Mouse (Mus musculus) myocyte (in vitro differentiated cells): ENCODE results near the gene Rapgef4. TPM values are rescaled to one million over a fixed set of nuclear protein-coding genes. Genes with fewer than 3 reads are reported as not detected.

ENCODE experiments used
- H3K27me3 ChIP-seq: one replicate; pipeline ENCODE4 v1.6.1; 2011; ENCODE audit not compliant: control insufficient read depth, insufficient read depth, insufficient read length
- H3K36me3 ChIP-seq: one replicate; pipeline ENCODE4 v1.6.1; 2011; ENCODE audit not compliant: control insufficient read depth, insufficient read depth
- H3K4me2 ChIP-seq: one replicate; pipeline ENCODE4 v1.6.1; 2011; ENCODE audit warnings: low read depth, control low read depth
- H3K4me3 ChIP-seq: one replicate; pipeline ENCODE4 v1.5.1; 2011; ENCODE audit warnings: mild to moderate bottlenecking, control low read depth, moderate library complexity
- H3K79me2 ChIP-seq: one replicate; pipeline ENCODE4 v1.6.1; 2011; ENCODE audit not compliant: control insufficient read depth, insufficient read depth
- H3ac ChIP-seq: one replicate; pipeline ENCODE4 v1.6.1; 2011; ENCODE audit not compliant: control insufficient read depth, insufficient read length
- CEBPB ChIP-seq: IDR thresholded peaks from 2 replicates; pipeline ENCODE4 v1.6.1; 2011; ENCODE audit warnings: mild to moderate bottlenecking, moderate library complexity; ENCODE audit not compliant: poor library complexity, insufficient read depth, severe bottlenecking
- E2F4 ChIP-seq: IDR thresholded peaks from one replicate; pipeline ENCODE4 v1.6.1; 2011; ENCODE audit warnings: mild to moderate bottlenecking, control low read depth, moderate library complexity; ENCODE audit not compliant: insufficient read depth
- MAX ChIP-seq: IDR thresholded peaks from one replicate; pipeline ENCODE4 v1.6.1; 2011; ENCODE audit warnings: low read depth, mild to moderate bottlenecking, control low read depth
- MYOD1 ChIP-seq, 3 experiments: IDR thresholded peaks; one replicate each; pipeline ENCODE4 v1.6.1; 2011; ENCODE audit warnings: control low read depth in 2 of 3, low read depth in 2 of 3, mild to moderate bottlenecking in 2 of 3, moderate library complexity in 1 of 3; ENCODE audit not compliant: insufficient read length in 2 of 3, control insufficient read depth in 1 of 3
- MYOG ChIP-seq, 3 experiments: IDR thresholded peaks; one replicate each; pipeline ENCODE4 v1.6.1; 2011; ENCODE audit warnings: control low read depth in 2 of 3, low read depth in 2 of 3, mild to moderate bottlenecking in 2 of 3; ENCODE audit not compliant: insufficient read length in 2 of 3, control insufficient read depth in 1 of 3, insufficient read depth in 1 of 3
- POLR2A ChIP-seq: IDR thresholded peaks from one replicate; pipeline ENCODE4 v1.6.1; 2011; ENCODE audit warnings: low read depth, mild to moderate bottlenecking, control low read depth, moderate library complexity; ENCODE audit not compliant: insufficient read length
- POLR2AphosphoS2 ChIP-seq: IDR thresholded peaks from one replicate; pipeline ENCODE4 v1.6.1; 2011; ENCODE audit warnings: low read depth, control low read depth; ENCODE audit not compliant: insufficient read length
- REST ChIP-seq: IDR thresholded peaks from one replicate; pipeline ENCODE4 v1.6.1; 2011; ENCODE audit warnings: mild to moderate bottlenecking, control low read depth, moderate library complexity; ENCODE audit not compliant: insufficient read depth, insufficient read length
- SRF ChIP-seq: IDR thresholded peaks from one replicate; pipeline ENCODE4 v1.6.1; 2011; ENCODE audit warnings: low read depth; ENCODE audit not compliant: control insufficient read depth, insufficient read length
- TCF12 ChIP-seq: IDR thresholded peaks from one replicate; pipeline ENCODE4 v1.6.1; 2011; ENCODE audit warnings: mild to moderate bottlenecking, control low read depth; ENCODE audit not compliant: poor library complexity, insufficient read depth, severe bottlenecking
- TCF3 ChIP-seq: IDR thresholded peaks from one replicate; pipeline ENCODE4 v1.6.1; 2011; ENCODE audit warnings: low read depth, control low read depth; ENCODE audit not compliant: insufficient read length
- USF1 ChIP-seq: IDR thresholded peaks from one replicate; pipeline ENCODE4 v1.6.1; 2011; ENCODE audit warnings: low read depth, mild to moderate bottlenecking, control low read depth, moderate library complexity
- polyA plus RNA-seq: library from polyadenylated mRNA; unstranded; fragments of >200 nt; fragmentation: generic; extraction: Trizol; gene quantifications from one replicate; pipeline ENCODE4 v1.2.1, GENCODE M21; 2012; ENCODE audit warnings: missing spikeins

Gene Rapgef4
- polyA plus RNA-seq, 1 experiment, result 0.28 TPM

GRCm38 (mm10) chr2:71966737-71967136, 14.3 kb upstream of the Rapgef4 start:
- no peak overlapping the region for H3K4me3 ChIP-seq
- no peak for TF ChIP-seq POLR2AphosphoS2
- no peak for TF ChIP-seq MYOG (IDR thresholded peaks at IDR 0.05; ENCODE audit: control insufficient read depth in 1 of 3, insufficient read depth in 1 of 3, insufficient read length in 2 of 3, low read depth in 2 of 3)
- TF ChIP-seq TCF3, result no peak
- no peak for TF ChIP-seq POLR2A
- no peak for TF ChIP-seq SRF
- no peaks in the 10 kb centered on the region for H3K36me3 ChIP-seq
- no peak overlapping the region for H3ac ChIP-seq
- H3K4me2 ChIP-seq, result no peak overlapping the region
- no peaks in the 10 kb centered on the region for H3K79me2 ChIP-seq
- H3K27me3 ChIP-seq, result peaks cover 7% of the 10 kb centered on the region

GRCm38 (mm10) chr2:71967855-71968254, 13.2 kb upstream of the Rapgef4 start:
- no peak overlapping the region for H3K4me3 ChIP-seq
- no peaks in the 10 kb centered on the region for H3K79me2 ChIP-seq
- H3K4me2 ChIP-seq, result no peak overlapping the region
- no peak overlapping the region for H3ac ChIP-seq
- no peaks in the 10 kb centered on the region for H3K36me3 ChIP-seq
- H3K27me3 ChIP-seq, result peaks cover 10% of the 10 kb centered on the region
- TF ChIP-seq POLR2AphosphoS2 (no peak), MAX (no peak), E2F4 (no peak), USF1 (no peak), TCF12 (no peak), MYOD1 (IDR thresholded peaks at IDR 0.05; ENCODE audit: control insufficient read depth in 1 of 3, insufficient read length in 2 of 3, low read depth in 2 of 3) (no peak), CEBPB (no peak), TCF3 (no peak), REST (no peak)

GRCm38 (mm10) chr2:71973646-71974045, 7.4 kb upstream of the Rapgef4 start:
- Histone ChIP-seq H3K36me3 (no peaks in the 10 kb centered on the region), H3K27me3 (peaks cover 14% of the 10 kb centered on the region), H3K4me3 (no peak overlapping the region), H3K79me2 (no peaks in the 10 kb centered on the region), H3ac (no peak overlapping the region), H3K4me2 (no peak overlapping the region)
- TF ChIP-seq TCF3 (no peak), POLR2A (no peak), TCF12 (no peak), E2F4 (no peak), REST (no peak), MAX (no peak), SRF (no peak), MYOD1 (IDR thresholded peaks at IDR 0.05; ENCODE audit: control insufficient read depth in 1 of 3, insufficient read length in 2 of 3, low read depth in 2 of 3) (no peak), POLR2AphosphoS2 (no peak), MYOG (IDR thresholded peaks at IDR 0.05; ENCODE audit: control insufficient read depth in 1 of 3, insufficient read depth in 1 of 3, insufficient read length in 2 of 3, low read depth in 2 of 3) (no peak), CEBPB (no peak), USF1 (no peak)

GRCm38 (mm10) chr2:71974143-71974846, 6.7 kb upstream of the Rapgef4 start:
- Histone ChIP-seq H3K4me3 (no peak overlapping the region), H3K4me2 (no peak overlapping the region), H3K27me3 (peaks cover 15% of the 10 kb centered on the region), H3K79me2 (no peaks in the 10 kb centered on the region), H3K36me3 (no peaks in the 10 kb centered on the region), H3ac (no peak overlapping the region)
- TF ChIP-seq E2F4 (no peak), REST (no peak), MAX (no peak), USF1 (no peak), MYOD1 (IDR thresholded peaks at IDR 0.05; ENCODE audit: control insufficient read depth in 1 of 3, insufficient read length in 2 of 3, low read depth in 2 of 3) (no peak), SRF (no peak), TCF12 (no peak), CEBPB (no peak), POLR2AphosphoS2 (no peak), MYOG (IDR thresholded peaks at IDR 0.05; ENCODE audit: control insufficient read depth in 1 of 3, insufficient read depth in 1 of 3, insufficient read length in 2 of 3, low read depth in 2 of 3) (no peak), POLR2A (no peak), TCF3 (no peak)

GRCm38 (mm10) chr2:71979981-71980380, 1.1 kb upstream of the Rapgef4 start:
- Histone ChIP-seq H3K4me3 (no peak overlapping the region), H3K36me3 (no peaks in the 10 kb centered on the region), H3K79me2 (no peaks in the 10 kb centered on the region), H3K27me3 (peaks cover 27% of the 10 kb centered on the region), H3K4me2 (no peak overlapping the region), H3ac (no peak overlapping the region)
- TF ChIP-seq REST (no peak), E2F4 (no peak), POLR2AphosphoS2 (no peak), SRF (no peak), TCF3 (no peak), MYOG (IDR thresholded peaks at IDR 0.05; ENCODE audit: control insufficient read depth in 1 of 3, insufficient read depth in 1 of 3, insufficient read length in 2 of 3, low read depth in 2 of 3) (no peak), TCF12 (no peak), MYOD1 (IDR thresholded peaks at IDR 0.05; ENCODE audit: control insufficient read depth in 1 of 3, insufficient read length in 2 of 3, low read depth in 2 of 3) (no peak), USF1 (no peak), MAX (no peak), CEBPB (no peak), POLR2A (no peak)
